Mouse (Mus musculus) embryonic facial prominence, embryonic 12.5 days (tissue): Measurements from ENCODE around the gene Actr2. TPM values are rescaled to one million over a fixed set of nuclear protein-coding genes. Genes with fewer than 3 reads are reported as not detected.
"Not testable (repeated sequence)": the region's sequence is repeated elsewhere in the genome, so short reads cannot be mapped to it uniquely, and the experiment has no call there.

Experiments
- ATAC-seq: fragments of 200-750 bp; cut with Nextera tagmentation; 2 replicates; pipeline ENCODE4 v1.8.0; 2017; ENCODE audit not compliant: insufficient number of reproducible peaks, insufficient read depth, low FRiP score, low TSS enrichment
- H3K27ac ChIP-seq: fragments of 300-500 bp; sonication (generic); 2 replicates; pipeline ENCODE4 v1.5.1; 2016; ENCODE audit warnings: mild to moderate bottlenecking
- H3K27me3 ChIP-seq: fragments of 300-500 bp; sonication (generic); 2 replicates; pipeline ENCODE4 v1.6.1; 2016; ENCODE audit warnings: mild to moderate bottlenecking, moderate library complexity
- H3K36me3 ChIP-seq: fragments of 300-500 bp; sonication (generic); 2 replicates; pipeline ENCODE4 v1.6.1; 2016; ENCODE audit warnings: mild to moderate bottlenecking
- H3K4me1 ChIP-seq: fragments of 300-500 bp; sonication (generic); 2 replicates; pipeline ENCODE4 v1.6.1; 2016
- H3K4me2 ChIP-seq: fragments of 300-500 bp; sonication (generic); replicated peaks from 2 replicates; pipeline ENCODE4 v1.6.1; 2016; ENCODE audit warnings: mild to moderate bottlenecking, moderate library complexity
- H3K4me3 ChIP-seq: fragments of 300-500 bp; sonication (generic); 2 replicates; pipeline ENCODE4 v1.5.1; 2016; ENCODE audit warnings: mild to moderate bottlenecking
- H3K9ac ChIP-seq: fragments of 300-500 bp; sonication (generic); 2 replicates; pipeline ENCODE4 v1.6.1; 2016; ENCODE audit warnings: mild to moderate bottlenecking, moderate library complexity
- H3K9me3 ChIP-seq: fragments of 300-500 bp; sonication (generic); 2 replicates; pipeline ENCODE4 v1.6.1; 2016; ENCODE audit warnings: mild to moderate bottlenecking, moderate library complexity
- WGBS: fragments of 180-500 bp; shearing (Covaris S2); methylation state at CpG from one replicate; pipeline ENCODE4 v1.1.7; 2016; 5-methylcytosine and 5-hydroxymethylcytosine counted together
- polyA plus RNA-seq: library from polyadenylated mRNA; unstranded; fragments of >200 nt; fragmentation: Nextera tagmentation; extraction: Ambion mirVana; gene quantifications from 2 replicates; pipeline ENCODE4 v1.2.1, GENCODE M21; 2016

The Actr2 gene
- polyA plus RNA-seq, result 111 and 117 TPM in 2 replicates

DNA sequence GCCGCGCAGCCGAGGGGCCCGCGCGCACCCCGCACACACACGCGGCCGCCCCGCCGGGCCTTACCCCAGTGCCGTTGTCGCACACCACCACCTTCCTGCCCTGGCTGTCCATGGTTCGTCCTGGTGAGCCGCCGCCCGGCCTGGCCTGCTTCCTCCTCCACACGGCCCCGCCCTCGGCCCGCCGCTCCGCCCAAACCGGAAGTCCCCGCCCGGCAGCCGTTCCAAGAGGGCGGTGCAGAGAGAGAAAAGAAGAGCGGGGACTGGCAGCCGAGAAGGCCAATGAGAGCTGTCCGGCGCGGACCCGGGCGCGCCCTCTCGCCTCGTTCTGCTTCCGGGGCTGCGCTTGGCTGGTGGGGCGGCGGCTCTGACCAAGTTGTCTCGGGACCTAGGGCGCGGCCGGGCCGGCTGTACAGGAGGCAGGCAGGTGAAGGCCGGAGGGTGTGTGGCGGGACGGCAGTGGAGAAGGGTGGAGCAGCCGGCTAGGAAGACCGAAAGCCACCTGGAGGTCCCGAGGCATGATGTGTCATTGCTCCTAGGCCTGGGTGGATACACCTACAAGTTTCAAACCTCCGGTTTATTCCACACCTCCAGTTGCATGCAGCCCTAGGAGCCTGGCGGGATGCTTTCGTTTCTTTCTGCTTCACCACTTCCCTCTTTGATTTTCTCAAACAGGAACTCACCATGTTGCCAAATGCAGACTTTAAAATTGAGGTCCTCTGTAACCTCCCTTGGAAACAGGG is at the start of gene Actr2:
Actr2 (minus strand) TSS at position 173 of the 740 bp plus-strand sequence.
- under 1% methylated on average over 56 of the region's 57 CpGs for WGBS
- H3K27me3 ChIP-seq, result no peaks in the 10 kb centered on the region
- H3K36me3 ChIP-seq, result peaks cover 3% of the 10 kb centered on the region; the same call in 1 of the 2 replicates
- H3K4me1 ChIP-seq, result peaks cover 12% of the 10 kb centered on the region
- peak within 1 kb of the TSS; percentile 66 for H3K4me2 ChIP-seq
- peak within 1 kb of the TSS; percentile 83 for H3K9ac ChIP-seq
- ATAC-seq, result peak; percentile 99
- peak within 1 kb of the TSS; percentile 92 for H3K27ac ChIP-seq
- peak within 1 kb of the TSS; percentile 84 for H3K4me3 ChIP-seq
- no peaks in the 10 kb centered on the region for H3K9me3 ChIP-seq

DNA sequence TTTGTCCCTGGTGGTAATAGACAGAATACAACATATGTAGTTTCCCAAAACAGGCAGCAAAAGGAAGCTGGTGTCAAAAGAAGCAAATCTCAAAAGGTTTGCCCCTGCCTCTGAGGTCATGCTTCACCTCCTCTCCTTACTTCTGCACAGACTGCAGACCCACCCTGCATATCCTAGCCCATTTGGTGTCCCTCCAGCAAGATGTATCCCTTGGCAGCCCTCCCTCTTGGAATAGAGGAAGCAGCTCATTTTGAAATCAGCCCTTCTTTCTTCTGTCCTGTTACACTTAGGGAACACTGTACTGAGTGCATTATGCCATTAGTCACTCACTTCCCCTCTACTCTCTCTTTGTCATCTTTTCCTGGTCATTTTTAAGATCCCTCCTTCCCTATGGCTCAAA is 46.2 kb upstream of the Actr2 start:
- H3K9ac ChIP-seq, result no peak overlapping the region
- H3K9me3 ChIP-seq, result no peaks in the 10 kb centered on the region
- no peak overlapping the region for H3K4me2 ChIP-seq
- H3K4me3 ChIP-seq, result no peak overlapping the region
- ATAC-seq, result no peak
- no peaks in the 10 kb centered on the region for H3K27me3 ChIP-seq
- no peaks in the 10 kb centered on the region for H3K36me3 ChIP-seq
- H3K4me1 ChIP-seq, result no peaks in the 10 kb centered on the region
- no peak overlapping the region for H3K27ac ChIP-seq

DNA sequence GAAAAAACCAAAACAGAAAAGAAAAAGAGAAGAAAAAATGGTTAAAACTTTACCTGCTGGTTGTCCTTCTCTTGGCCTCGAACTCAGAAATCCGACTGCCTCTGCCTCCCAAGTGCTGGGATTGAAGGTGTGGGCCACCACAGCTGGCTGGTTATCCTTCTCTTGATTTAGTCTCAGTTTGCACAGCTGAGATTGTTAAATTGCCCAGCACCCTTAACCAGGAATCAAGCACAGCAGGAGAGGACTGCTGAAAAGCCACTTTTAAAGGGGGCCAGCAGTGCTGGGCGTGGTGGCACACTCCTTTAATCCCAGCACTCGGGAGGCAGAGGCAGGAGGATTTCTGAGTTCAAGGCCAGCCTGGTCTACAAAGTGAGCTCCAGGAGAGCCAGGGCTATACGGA is 40.8 kb upstream of the Actr2 start:
- ATAC-seq, H3K27ac ChIP-seq, H3K4me2 ChIP-seq, H3K27me3 ChIP-seq, H3K9me3 ChIP-seq, H3K4me3 ChIP-seq, H3K36me3 ChIP-seq, H3K9ac ChIP-seq, H3K4me1 ChIP-seq: not testable (repeated sequence)
- 88% methylated on average over 5 of the region's 5 CpGs for WGBS

DNA sequence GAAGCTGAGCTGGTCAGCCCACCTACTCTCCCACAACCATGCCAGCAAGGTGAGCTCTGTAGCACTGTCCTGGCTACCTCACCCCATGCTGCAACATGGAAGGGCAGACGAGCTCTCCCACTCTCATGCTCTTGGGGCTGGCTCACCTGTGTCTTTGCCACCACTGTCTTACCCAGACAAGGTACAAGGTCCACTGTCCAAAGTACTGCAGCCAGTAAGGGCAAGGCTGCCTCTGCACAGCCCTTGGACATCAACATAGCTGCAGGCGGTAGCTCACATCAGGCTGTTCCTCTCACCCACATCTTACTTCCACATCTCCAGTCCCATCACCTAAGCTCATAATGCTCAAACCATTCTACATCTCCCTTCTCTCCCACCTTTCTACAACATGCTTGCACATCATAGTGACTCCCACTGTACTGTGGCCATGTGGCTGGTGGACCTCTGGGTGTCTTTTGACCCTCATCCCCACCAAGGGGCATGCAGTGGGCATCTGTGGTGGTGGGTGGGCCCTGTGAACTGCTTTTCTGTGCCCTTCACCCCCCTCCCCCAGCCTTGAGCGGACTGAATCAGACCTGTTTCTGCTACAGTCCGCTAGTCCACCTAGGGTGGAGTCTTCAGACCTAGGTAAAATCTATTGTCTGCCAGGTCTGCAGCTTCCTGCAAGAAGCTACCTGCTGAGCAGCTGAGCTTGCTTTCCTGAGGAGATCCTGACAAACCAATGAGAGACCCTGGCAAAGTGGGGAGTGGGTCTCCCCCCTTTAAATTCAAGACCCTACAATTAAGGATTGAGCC is 39.6 kb upstream of the Actr2 start:
- no peaks in the 10 kb centered on the region for H3K27me3 ChIP-seq
- 0 out of 2 replicates have a peak, but pooled peaks have one; percentile 15 for ATAC-seq
- H3K27ac ChIP-seq, result no peak overlapping the region
- 0 out of 2 replicates have a peak, but pooled peaks cover 4% of the 10 kb centered on the region for H3K9me3 ChIP-seq
- no peak overlapping the region for H3K9ac ChIP-seq
- no peak overlapping the region for H3K4me3 ChIP-seq
- WGBS, result 82% methylated on average over 4 of the region's 4 CpGs
- H3K4me1 ChIP-seq, result no peaks in the 10 kb centered on the region
- no peak overlapping the region for H3K4me2 ChIP-seq
- no peaks in the 10 kb centered on the region for H3K36me3 ChIP-seq

DNA sequence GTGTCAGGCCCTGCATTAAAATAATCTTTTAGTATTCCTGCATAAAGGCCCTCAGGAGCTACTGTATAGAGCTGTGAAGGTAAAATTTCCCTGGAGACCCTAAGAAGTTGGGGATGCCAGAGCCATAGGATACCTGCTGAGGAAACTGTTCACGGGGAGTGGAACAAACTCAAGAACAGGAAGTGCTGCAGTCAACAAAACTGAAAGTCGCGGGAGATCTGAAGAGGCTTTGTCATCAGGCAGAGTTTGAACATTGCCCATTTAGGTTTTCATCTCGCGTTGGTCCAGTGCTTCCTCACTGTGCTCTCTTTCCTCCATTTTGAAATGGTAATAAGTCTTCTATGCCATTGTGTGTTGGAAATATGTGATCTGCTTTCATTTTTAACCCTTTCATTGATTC is 38.6 kb upstream of the Actr2 start:
- H3K4me1 ChIP-seq, result no peaks in the 10 kb centered on the region
- no peak overlapping the region for H3K4me2 ChIP-seq
- H3K27ac ChIP-seq, result no peak overlapping the region
- WGBS, result 87% methylated on average over 5 of the region's 5 CpGs
- no peak for ATAC-seq
- no peak overlapping the region for H3K9ac ChIP-seq
- H3K27me3 ChIP-seq, result no peaks in the 10 kb centered on the region
- H3K36me3 ChIP-seq, result no peaks in the 10 kb centered on the region
- no peak overlapping the region for H3K4me3 ChIP-seq
- 0 out of 2 replicates have a peak, but pooled peaks cover 4% of the 10 kb centered on the region for H3K9me3 ChIP-seq

DNA sequence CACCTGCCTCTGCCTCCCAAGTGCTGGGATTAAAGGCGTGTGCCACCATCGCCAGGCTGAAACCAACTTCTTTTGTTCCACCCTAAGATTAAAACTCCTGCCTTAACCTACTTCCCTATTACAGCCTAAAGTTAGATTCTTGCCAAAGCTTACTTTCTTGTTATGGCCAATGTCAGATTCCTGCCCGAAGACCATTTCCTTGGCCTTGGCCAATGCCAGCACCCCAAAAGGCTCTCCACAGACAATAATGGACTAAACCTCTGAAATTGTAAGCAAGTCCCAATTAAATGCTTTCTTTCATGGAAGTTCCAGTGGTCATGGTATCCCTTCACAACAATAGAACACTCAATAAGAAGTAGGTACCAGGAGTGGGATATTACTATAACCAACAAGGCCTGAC is 37.2 kb upstream of the Actr2 start:
- Histone ChIP-seq H3K4me3 (no peak overlapping the region), H3K4me1 (no peaks in the 10 kb centered on the region), H3K4me2 (no peak overlapping the region), H3K27me3 (no peaks in the 10 kb centered on the region), H3K9me3 (0 out of 2 replicates have a peak, but pooled peaks cover 4% of the 10 kb centered on the region), H3K27ac (no peak overlapping the region), H3K36me3 (no peaks in the 10 kb centered on the region), H3K9ac (no peak overlapping the region)
- no peak for ATAC-seq
- WGBS, result 93% methylated on average over 3 of the region's 3 CpGs

DNA sequence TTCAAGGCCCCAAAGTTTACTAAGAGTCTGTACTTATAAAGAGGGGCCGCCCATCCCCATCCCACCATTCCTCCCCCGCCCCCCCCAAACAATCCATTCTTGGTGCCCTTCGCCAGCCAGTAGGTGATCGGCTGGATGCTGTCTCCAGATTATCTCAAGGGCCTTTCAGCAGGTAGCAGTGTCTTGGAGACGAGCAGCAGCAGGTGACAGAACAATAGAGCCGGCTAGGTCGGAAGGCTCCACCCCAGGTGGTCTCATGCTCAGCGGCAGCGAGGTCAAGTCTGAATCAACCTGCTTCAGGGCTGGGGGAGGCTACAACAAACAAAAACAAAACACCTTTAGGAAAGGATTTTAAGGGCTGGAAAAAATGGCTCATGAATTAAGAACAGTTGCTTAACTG is 32.7 kb upstream of the Actr2 start:
- no peak for ATAC-seq
- Histone ChIP-seq H3K9ac (no peak overlapping the region), H3K9me3 (0 out of 2 replicates have a peak, but pooled peaks cover 4% of the 10 kb centered on the region), H3K27ac (no peak overlapping the region), H3K4me3 (no peak overlapping the region), H3K27me3 (no peaks in the 10 kb centered on the region), H3K36me3 (no peaks in the 10 kb centered on the region), H3K4me1 (no peaks in the 10 kb centered on the region), H3K4me2 (no peak overlapping the region)
- 26% methylated on average over 9 of the region's 9 CpGs for WGBS

DNA sequence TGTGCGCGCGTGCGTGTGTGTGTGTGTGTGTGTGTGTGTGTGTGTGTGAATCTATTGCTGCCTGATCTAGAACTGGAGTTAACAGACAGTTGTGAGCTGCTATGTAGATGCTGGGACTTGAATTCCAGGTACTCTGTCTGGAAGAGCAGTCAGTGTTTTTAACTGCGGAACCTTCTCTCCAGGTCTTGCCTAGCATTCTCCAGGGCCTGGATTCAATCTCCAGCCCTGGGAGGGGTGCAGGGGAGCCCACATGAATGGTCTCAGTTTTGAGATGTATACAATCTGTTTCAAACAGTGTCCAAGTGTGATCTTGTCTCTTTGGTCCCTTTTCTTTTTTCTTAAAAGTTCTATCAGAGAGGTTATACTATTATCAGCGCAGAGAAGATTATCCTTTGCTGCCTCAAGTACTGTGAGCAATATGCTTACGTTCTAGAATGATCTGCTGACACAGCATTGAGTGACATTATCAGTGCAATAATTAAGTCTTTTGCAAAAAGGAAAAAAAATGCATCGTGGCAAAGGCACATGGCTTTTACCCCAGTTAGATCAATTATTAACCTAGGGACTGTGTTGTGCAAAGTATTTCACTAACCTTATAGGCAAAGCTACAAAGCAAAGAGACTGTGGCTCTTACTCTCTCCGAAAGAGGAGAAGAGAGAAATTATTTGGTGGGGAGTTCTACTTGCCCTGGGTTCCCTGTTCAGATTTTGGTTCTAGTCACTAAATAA is 32.0 kb upstream of the Actr2 start:
- H3K4me3 ChIP-seq, result no peak overlapping the region
- 87% methylated on average over 9 of the region's 9 CpGs for WGBS
- no peak for ATAC-seq
- H3K36me3 ChIP-seq, result no peaks in the 10 kb centered on the region
- no peak overlapping the region for H3K27ac ChIP-seq
- no peaks in the 10 kb centered on the region for H3K27me3 ChIP-seq
- no peaks in the 10 kb centered on the region for H3K4me1 ChIP-seq
- no peaks in the 10 kb centered on the region for H3K9me3 ChIP-seq
- H3K9ac ChIP-seq, result no peak overlapping the region
- no peak overlapping the region for H3K4me2 ChIP-seq

DNA sequence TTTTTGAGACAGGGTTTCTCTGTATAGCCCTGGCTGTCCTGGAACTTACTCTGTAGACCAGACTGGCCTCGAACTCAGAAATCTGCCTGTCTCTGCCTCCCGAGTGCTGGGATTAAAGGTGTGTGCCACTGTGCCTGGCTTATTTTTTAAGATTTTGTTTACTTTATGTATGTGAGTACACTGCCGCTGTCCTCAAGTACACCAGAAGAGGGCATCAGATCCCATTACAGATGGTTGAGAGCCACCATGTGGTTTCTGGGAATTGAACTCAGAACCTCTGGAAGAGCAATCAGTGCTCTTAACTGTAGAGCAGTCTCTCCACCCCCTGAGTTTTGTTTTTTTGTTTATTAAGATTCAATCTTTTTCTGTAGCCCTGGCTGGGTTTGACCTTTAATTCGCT is 31.0 kb upstream of the Actr2 start:
- H3K4me1 ChIP-seq, H3K36me3 ChIP-seq, ATAC-seq, H3K4me3 ChIP-seq, H3K27ac ChIP-seq, H3K9me3 ChIP-seq, H3K9ac ChIP-seq, H3K27me3 ChIP-seq, H3K4me2 ChIP-seq: not testable (repeated sequence)
- WGBS, result 81% methylated on average over 4 of the region's 4 CpGs

DNA sequence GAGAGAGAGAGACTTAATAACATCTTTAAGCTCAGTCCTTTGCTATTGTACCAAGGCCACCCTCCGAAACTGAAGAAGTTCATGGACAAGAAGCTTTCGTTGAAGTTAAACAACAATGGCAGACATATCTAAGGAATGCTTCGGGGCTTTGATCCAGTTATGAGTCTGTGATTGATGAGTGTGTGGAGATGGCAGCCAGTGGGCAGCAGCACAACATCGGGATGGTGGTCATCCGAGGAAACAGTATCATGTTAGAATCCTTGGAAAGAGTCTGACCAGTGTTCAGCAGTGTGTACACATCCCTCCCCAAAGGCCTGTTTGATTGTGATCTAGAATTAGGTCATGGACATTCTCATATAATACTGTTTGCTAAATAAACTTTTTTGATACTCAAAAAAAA is 29.8 kb upstream of the Actr2 start:
- H3K27ac ChIP-seq, result no peak overlapping the region
- WGBS, result 91% methylated on average over 5 of the region's 5 CpGs
- H3K36me3 ChIP-seq, result no peaks in the 10 kb centered on the region
- H3K9me3 ChIP-seq, result no peaks in the 10 kb centered on the region
- no peaks in the 10 kb centered on the region for H3K4me1 ChIP-seq
- no peak overlapping the region for H3K4me3 ChIP-seq
- H3K9ac ChIP-seq, result no peak overlapping the region
- H3K27me3 ChIP-seq, result no peaks in the 10 kb centered on the region
- no peak overlapping the region for H3K4me2 ChIP-seq
- ATAC-seq, result no peak

DNA sequence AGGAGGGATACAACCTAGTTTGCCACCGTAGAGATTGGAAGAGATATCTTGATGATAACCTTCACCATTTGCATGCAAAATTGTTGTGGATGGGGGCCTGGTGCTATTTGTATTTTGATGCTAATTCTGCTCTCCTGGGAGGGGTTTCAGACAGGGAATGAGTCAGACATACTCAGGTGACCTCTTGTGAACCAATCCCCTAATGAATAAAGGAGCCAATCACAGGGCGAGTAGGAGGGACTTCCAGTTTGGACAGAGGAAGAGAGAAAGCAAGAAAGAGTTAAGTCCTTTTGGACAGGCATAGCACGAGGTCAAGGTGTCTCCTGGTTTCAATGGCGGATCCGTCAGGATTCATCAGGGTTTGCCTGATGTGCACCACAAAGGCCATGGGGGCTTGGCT is 27.6 kb upstream of the Actr2 start:
- no peak overlapping the region for H3K27ac ChIP-seq
- H3K27me3 ChIP-seq, result no peaks in the 10 kb centered on the region
- no peak overlapping the region for H3K9ac ChIP-seq
- H3K36me3 ChIP-seq, result no peaks in the 10 kb centered on the region
- H3K4me3 ChIP-seq, result no peak overlapping the region
- no peak overlapping the region for H3K4me2 ChIP-seq
- no peaks in the 10 kb centered on the region for H3K4me1 ChIP-seq
- WGBS, result 80% methylated on average over 5 of the region's 5 CpGs
- no peak for ATAC-seq
- no peaks in the 10 kb centered on the region for H3K9me3 ChIP-seq
